Mouse (Mus musculus) erythroblast, embryonic 14.5 days (primary cell): ENCODE data around the gene Arl6ip4.

ENCODE experiments used
- GATA1 ChIP-seq: IDR thresholded peaks from 2 replicates; pipeline ENCODE4 v1.6.1; 2012; ENCODE audit warnings: low read length, inconsistent platforms, mixed read lengths
- TAL1 ChIP-seq: IDR thresholded peaks from 3 replicates; pipeline ENCODE4 v1.6.1; 2012; ENCODE audit warnings: low read length, inconsistent platforms, mixed read lengths

- TF ChIP-seq GATA1: no peak
- no peak for TF ChIP-seq TAL1
Observed at GRCm38 (mm10) chr5:124069657-124070056, 46.2 kb upstream of the Arl6ip4 start.
